Mouse (Mus musculus): ENCODE results near the gene Mrpl24. TPM values are rescaled to one million over a fixed set of nuclear protein-coding genes. Genes with fewer than 3 reads are reported as not detected.

The Mrpl24 gene
- polyA plus RNA-seq, 1 experiment from 2014 or later: 74.2 TPM

GRCm38 (mm10) chr3:87947056-87947810, 27.9 kb downstream of the Mrpl24 start:
- H3K4me3 ChIP-seq (ENCODE audit: low read depth, low read length): peak overlapping the region; percentile 20
- no peaks in the 10 kb centered on the region for H3K9me3 ChIP-seq (ENCODE audit: control insufficient read depth, low read length)
- peak overlapping the region; percentile 36; the same call in 1 of the 2 replicates for H3K9ac ChIP-seq (ENCODE audit: low read length)
- peaks cover 41% of the 10 kb centered on the region for H3K4me1 ChIP-seq (replicated peaks; ENCODE audit: control insufficient read depth, insufficient read depth, low read length)
- H3K27me3 ChIP-seq (replicated peaks; ENCODE audit: control insufficient read depth, insufficient read depth, low read length): peaks cover 27% of the 10 kb centered on the region
- ATAC-seq (replicated peaks; ENCODE audit: low FRiP score, low TSS enrichment, low read depth) (peak; percentile 9; the same call in 1 of the 2 replicates), DNase-seq (ENCODE audit: low spot score) (peak; percentile 77)
- WGBS: 5% methylated on average over 26 of the region's 26 CpGs
- H3K36me3 ChIP-seq (ENCODE audit: control insufficient read depth, insufficient read depth, low read length): peaks cover 5% of the 10 kb centered on the region
- no peak overlapping the region for H3K27ac ChIP-seq (ENCODE audit: low read depth)
- H3K4me2 ChIP-seq (ENCODE audit: low read length): peak overlapping the region; percentile 63

GRCm38 (mm10) chr3:87947811-87948199, 28.5 kb downstream of the Mrpl24 start:
- peaks cover 46% of the 10 kb centered on the region for H3K4me1 ChIP-seq (replicated peaks; ENCODE audit: control insufficient read depth, insufficient read depth, low read length)

GRCm38 (mm10) chr3:87948378-87949265, 29.3 kb downstream of the Mrpl24 start, which contains the start of gene Crabp2:
TSS of gene Crabp2 (plus strand) at chr3:87948666.
- peak within 1 kb of the TSS; percentile 63 for H3K4me2 ChIP-seq (ENCODE audit: low read length)
- ATAC-seq (replicated peaks; ENCODE audit: low FRiP score, low TSS enrichment, low read depth) (no peak; the same call in 1 of the 2 replicates), DNase-seq (ENCODE audit: low spot score) (peak; percentile 72)
- peak within 1 kb of the TSS; percentile 20 for H3K4me3 ChIP-seq (ENCODE audit: low read depth, low read length)
- no peaks in the 10 kb centered on the region for H3K36me3 ChIP-seq (ENCODE audit: control insufficient read depth, insufficient read depth, low read length)
- H3K9me3 ChIP-seq (ENCODE audit: control insufficient read depth, low read length): no peaks in the 10 kb centered on the region
- peaks cover 50% of the 10 kb centered on the region for H3K4me1 ChIP-seq (replicated peaks; ENCODE audit: control insufficient read depth, insufficient read depth, low read length)
- WGBS: 4% methylated on average over 35 of the region's 35 CpGs
- peak within 1 kb of the TSS; percentile 36; the same call in 1 of the 2 replicates for H3K9ac ChIP-seq (ENCODE audit: low read length)
- H3K27me3 ChIP-seq (replicated peaks; ENCODE audit: control insufficient read depth, insufficient read depth, low read length): peaks cover 27% of the 10 kb centered on the region
- no peak within 1 kb of the TSS for H3K27ac ChIP-seq (ENCODE audit: low read depth)

More at GRCm38 (mm10) chr3:87947811-87948199, 28.5 kb downstream of the Mrpl24 start:
- Histone ChIP-seq H3K27ac (ENCODE audit: low read depth) (no peak overlapping the region), H3K27me3 (replicated peaks; ENCODE audit: control insufficient read depth, insufficient read depth, low read length) (peaks cover 27% of the 10 kb centered on the region), H3K9me3 (ENCODE audit: control insufficient read depth, low read length) (no peaks in the 10 kb centered on the region), H3K9ac (ENCODE audit: low read length) (peak overlapping the region; percentile 36; the same call in 1 of the 2 replicates), H3K36me3 (ENCODE audit: control insufficient read depth, insufficient read depth, low read length) (no peaks in the 10 kb centered on the region), H3K4me3 (ENCODE audit: low read depth, low read length) (peak overlapping the region; percentile 20), H3K4me2 (ENCODE audit: low read length) (peak overlapping the region; percentile 63)
- peak; percentile 66 for DNase-seq (ENCODE audit: low spot score)
- WGBS: 1% methylated on average over 16 of the region's 17 CpGs
- no peak for ATAC-seq (replicated peaks; ENCODE audit: low FRiP score, low TSS enrichment, low read depth)

GRCm38 (mm10) chr3:87949266-87949954, 30.1 kb downstream of the Mrpl24 start:
- Histone ChIP-seq H3K27ac (ENCODE audit: low read depth) (no peak overlapping the region), H3K27me3 (replicated peaks; ENCODE audit: control insufficient read depth, insufficient read depth, low read length) (peaks cover 27% of the 10 kb centered on the region), H3K4me3 (ENCODE audit: low read depth, low read length) (peak overlapping the region; percentile 10; the same call in 1 of the 2 replicates), H3K9ac (ENCODE audit: low read length) (no peak overlapping the region), H3K36me3 (ENCODE audit: control insufficient read depth, insufficient read depth, low read length) (no peaks in the 10 kb centered on the region), H3K4me1 (replicated peaks; ENCODE audit: control insufficient read depth, insufficient read depth, low read length) (peaks cover 50% of the 10 kb centered on the region), H3K9me3 (ENCODE audit: control insufficient read depth, low read length) (no peaks in the 10 kb centered on the region), H3K4me2 (ENCODE audit: low read length) (peak overlapping the region; percentile 63)
- DNase-seq (ENCODE audit: low spot score): no peak
- no peak for ATAC-seq (replicated peaks; ENCODE audit: low FRiP score, low TSS enrichment, low read depth)
- 21% methylated on average over 16 of the region's 16 CpGs for WGBS

- Histone ChIP-seq H3K9ac (ENCODE audit: low read length) (no peak overlapping the region), H3K27me3 (replicated peaks; ENCODE audit: control insufficient read depth, insufficient read depth, low read length) (peaks cover 27% of the 10 kb centered on the region), H3K27ac (ENCODE audit: low read depth) (no peak overlapping the region), H3K4me2 (ENCODE audit: low read length) (peak overlapping the region; percentile 63), H3K4me1 (replicated peaks; ENCODE audit: control insufficient read depth, insufficient read depth, low read length) (peaks cover 50% of the 10 kb centered on the region), H3K4me3 (ENCODE audit: low read depth, low read length) (0 out of 2 replicates have a peak overlapping the region, but pooled peaks have one; percentile 10), H3K36me3 (ENCODE audit: control insufficient read depth, insufficient read depth, low read length) (no peaks in the 10 kb centered on the region), H3K9me3 (ENCODE audit: control insufficient read depth, low read length) (no peaks in the 10 kb centered on the region)
- 17% methylated on average over 13 of the region's 13 CpGs for WGBS
- ATAC-seq (replicated peaks; ENCODE audit: low FRiP score, low TSS enrichment, low read depth) (no peak), DNase-seq (ENCODE audit: low spot score) (no peak)
Measured at GRCm38 (mm10) chr3:87949955-87950515, 30.7 kb downstream of the Mrpl24 start.

- Histone ChIP-seq H3K9ac (ENCODE audit: low read length) (peak overlapping the region; percentile 38), H3K4me2 (ENCODE audit: low read length) (peak overlapping the region; percentile 54), H3K4me3 (ENCODE audit: low read depth, low read length) (peak overlapping the region; percentile 32), H3K4me1 (replicated peaks; ENCODE audit: control insufficient read depth, insufficient read depth, low read length) (peaks cover 42% of the 10 kb centered on the region), H3K27ac (ENCODE audit: low read depth) (peak overlapping the region; percentile 54; the same call in 1 of the 2 replicates), H3K9me3 (ENCODE audit: control insufficient read depth, low read length) (no peaks in the 10 kb centered on the region), H3K36me3 (ENCODE audit: control insufficient read depth, insufficient read depth, low read length) (no peaks in the 10 kb centered on the region), H3K27me3 (replicated peaks; ENCODE audit: control insufficient read depth, insufficient read depth, low read length) (peaks cover 27% of the 10 kb centered on the region)
- ATAC-seq (replicated peaks; ENCODE audit: low FRiP score, low TSS enrichment, low read depth): no peak
- WGBS: 21% methylated on average over 12 of the region's 12 CpGs
- no peak for DNase-seq (ENCODE audit: low spot score)
Measured at GRCm38 (mm10) chr3:87951946-87952345, 32.6 kb downstream of the Mrpl24 start.

GRCm38 (mm10) chr3:87952440-87952839, 33.1 kb downstream of the Mrpl24 start:
- Histone ChIP-seq H3K9ac (ENCODE audit: low read length) (peak overlapping the region; percentile 38), H3K9me3 (ENCODE audit: control insufficient read depth, low read length) (no peaks in the 10 kb centered on the region), H3K27me3 (replicated peaks; ENCODE audit: control insufficient read depth, insufficient read depth, low read length) (peaks cover 27% of the 10 kb centered on the region), H3K36me3 (ENCODE audit: control insufficient read depth, insufficient read depth, low read length) (no peaks in the 10 kb centered on the region), H3K27ac (ENCODE audit: low read depth) (peak overlapping the region; percentile 54), H3K4me2 (ENCODE audit: low read length) (peak overlapping the region; percentile 54), H3K4me3 (ENCODE audit: low read depth, low read length) (peak overlapping the region; percentile 32), H3K4me1 (replicated peaks; ENCODE audit: control insufficient read depth, insufficient read depth, low read length) (peaks cover 37% of the 10 kb centered on the region)
- ATAC-seq (replicated peaks; ENCODE audit: low FRiP score, low TSS enrichment, low read depth) (peak; percentile 37; the same call in 1 of the 2 replicates), DNase-seq (ENCODE audit: low spot score) (peak; percentile 67)
- WGBS: 11% methylated on average over 5 of the region's 5 CpGs

All from intestine, embryonic 14.5 days (tissue).